Mouse (Mus musculus) cerebellum, adult 11 months (tissue): Measurements from ENCODE around the gene Sox4.

ENCODE experiments used
- DNase-seq: peaks from one replicate; pipeline ENCODE4 v3.0.0; 2022

Gene Sox4

DNA sequence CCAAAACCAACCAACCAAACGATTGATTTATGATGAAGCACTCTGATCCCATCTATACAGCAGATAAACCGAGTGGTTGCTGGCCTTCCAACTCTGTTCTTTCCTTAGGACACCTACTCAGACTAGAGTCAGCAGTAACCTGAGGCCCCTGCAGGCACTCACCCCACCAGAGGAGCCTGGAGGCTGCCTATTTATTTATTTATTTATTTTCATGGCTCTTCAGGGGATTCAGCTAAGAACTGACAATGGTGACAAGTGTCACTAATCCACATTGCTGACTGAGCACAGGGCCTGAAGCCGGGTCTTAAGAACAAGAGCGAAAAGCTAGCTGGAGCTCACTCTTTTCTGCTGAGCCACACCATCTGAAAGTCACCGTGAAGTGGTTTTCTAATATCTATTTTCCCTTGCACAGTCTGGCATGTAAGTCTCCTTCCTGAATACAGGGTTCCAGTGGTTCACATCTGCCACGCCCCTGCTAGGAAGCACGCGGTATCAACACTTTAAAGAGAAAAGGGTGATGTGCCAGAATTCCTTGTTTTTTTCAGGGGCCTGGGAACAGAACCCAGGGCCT, 6.9 kb downstream of the Sox4 start:
- DNase-seq, result no peak

DNA sequence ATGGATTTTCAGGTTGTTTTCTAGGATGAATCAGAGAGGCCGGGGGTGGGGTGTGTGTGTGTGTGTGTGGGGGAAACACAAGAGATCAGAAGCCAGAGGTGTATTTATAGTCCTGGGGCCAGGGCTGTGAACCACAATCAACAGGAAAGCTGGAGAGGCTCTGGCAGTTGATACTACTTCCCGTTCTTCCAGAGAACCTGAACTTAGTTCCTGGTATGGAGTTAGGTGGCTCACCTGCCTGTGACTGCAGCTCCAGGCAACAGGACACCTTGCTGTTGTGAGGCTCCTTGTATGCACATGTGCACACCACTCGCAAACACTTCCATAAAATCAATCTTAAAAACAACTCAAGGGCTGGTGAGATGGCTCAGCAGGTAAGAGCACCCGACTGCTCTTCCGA, 7.8 kb downstream of the Sox4 start:
- DNase-seq, result no peak

DNA sequence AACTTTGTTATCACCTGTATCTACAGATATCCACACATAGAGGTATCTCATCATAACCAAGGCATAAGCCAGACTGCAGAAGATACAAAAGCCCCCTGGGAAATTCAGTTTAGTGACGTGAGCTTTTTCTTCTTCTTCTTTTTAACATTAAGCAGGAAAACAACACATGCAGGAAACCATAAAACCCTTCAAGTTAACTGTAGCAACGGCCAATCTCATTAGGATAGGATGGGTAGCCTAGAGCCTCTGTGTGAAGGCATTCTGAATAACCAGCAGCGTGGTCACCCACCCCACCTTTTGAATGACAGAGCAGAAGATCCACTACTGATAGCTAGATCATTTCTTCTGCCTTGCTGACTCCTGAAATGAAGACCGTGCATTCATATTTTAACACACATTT, 10.6 kb downstream of the Sox4 start:
- no peak for DNase-seq

DNA sequence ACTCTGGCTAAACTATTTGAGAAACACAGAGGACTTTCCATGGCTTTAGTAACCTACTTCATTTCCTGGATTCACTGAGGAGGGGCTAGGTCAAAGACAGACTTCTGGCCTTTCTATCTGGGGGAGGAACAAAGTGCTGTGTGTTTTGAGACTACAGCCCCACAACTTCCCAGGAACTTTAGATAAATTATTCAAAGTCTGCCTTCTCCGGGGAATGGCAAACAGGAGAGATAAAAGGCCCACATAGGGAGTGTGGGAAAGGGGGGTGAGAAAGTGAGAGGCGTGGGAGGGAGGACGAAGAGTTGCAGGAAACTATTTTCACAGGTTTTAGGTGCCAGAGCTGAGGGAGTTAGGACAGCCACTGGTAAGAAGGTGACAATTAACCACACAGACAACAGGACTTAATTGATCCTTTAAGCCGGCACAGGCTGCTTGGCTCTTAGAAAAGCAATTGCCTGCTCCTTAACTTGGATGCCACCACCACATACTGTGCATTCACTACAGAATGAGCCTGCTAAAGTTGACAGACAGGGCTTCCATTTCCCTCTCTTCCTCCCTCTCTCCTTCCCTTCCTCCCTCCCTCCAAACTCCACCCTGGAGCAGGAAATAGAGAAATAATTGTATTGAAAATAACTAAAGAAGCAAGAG, 11.4 kb downstream of the Sox4 start:
- no peak for DNase-seq

DNA sequence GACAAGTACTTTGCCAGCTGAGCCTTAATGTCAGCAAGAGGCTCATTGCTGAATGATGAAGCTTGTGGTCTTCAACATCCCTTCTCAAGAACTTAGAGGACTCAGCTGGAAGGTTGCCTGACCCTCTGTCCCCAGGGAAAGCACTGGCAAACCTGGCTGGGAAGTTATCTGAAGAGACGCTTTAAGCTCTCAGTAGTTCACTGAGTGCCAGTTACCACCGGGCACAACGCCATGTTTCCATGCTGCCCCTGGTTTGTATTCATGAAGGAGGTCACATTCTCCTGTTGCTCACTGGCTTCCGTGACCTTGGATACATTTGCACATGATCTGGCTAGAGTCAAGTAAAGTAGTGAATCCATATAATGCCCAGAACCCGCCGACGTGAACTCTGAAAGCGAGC, 20.1 kb downstream of the Sox4 start:
- DNase-seq, result no peak

DNA sequence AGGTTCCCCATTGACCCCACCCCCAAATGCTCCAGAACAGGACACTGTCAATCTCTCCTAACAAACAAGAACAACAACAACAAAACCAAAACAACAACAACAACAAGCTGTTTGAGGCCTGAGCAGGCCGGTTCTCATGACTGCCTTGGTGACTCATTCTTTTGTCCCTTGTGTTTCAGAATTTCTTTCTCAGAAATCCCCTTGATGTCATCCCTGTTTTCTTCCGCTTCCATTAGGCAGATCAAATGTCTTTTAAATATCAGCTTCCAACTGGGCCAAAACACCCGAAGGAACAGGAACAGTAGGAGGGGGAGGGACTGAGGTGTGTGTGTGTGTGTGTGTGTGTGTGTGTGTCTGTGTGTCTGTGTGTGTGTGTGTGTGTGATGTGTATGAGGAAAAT, 21.7 kb downstream of the Sox4 start:
- DNase-seq, result no peak

DNA sequence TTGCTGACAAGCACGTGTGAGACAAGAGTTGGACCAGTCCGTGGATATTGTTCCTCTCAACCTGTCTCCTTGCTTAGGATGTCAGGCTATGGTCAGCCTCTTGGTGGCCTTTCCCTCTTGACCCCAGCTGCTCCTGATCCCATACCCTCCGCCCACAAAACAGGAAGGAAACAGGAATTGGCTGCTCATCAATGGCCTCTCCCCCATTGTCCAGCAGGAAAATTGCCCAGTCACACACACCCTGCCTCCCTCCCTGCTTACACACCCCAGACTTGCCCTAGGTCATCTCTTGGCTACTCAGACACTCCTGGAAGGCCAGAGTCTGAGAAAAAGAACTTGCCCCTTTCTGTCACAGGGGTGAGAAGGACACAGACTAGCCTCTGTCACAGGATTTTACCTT, 22.2 kb downstream of the Sox4 start:
- DNase-seq, result no peak

DNA sequence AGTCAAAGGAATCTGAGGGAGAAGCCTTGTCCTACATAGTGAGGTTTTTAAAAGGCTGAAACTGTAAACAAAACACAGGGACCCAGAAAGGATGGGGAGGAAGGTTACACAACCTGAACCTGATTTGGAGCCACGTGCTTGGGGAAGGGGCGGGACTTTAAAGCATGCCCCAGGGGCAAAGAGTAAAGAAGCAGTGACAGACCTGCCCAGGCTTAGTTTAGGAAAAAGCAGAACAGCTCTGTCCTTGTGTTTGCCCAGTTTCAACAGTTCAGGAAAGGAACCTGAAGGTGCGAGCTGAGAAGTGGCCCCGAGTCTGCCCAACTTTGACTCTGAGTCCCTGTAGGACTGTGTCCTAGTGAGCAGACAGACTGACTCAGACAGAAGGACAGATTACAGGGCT, 23.1 kb downstream of the Sox4 start:
- DNase-seq, result no peak

DNA sequence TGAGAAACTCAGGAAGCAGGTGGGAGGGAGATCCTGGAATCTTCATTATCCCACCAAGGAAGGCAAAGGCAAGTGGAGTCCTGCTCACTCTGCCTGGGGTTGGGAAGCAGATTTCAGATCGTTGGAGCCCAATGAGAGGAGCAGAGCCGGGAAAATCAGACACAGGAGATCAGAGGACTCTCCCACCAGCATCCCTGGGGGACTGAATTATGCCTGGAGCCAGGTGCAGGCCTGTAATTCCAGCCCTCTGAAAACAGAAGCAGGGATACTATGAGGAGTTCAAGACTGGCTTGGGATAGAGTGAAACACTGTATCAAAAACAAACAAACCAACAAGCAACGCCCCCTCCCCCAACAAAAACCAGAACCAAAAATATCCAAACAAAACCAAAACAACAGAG, 23.6 kb downstream of the Sox4 start:
- DNase-seq, result no peak

DNA sequence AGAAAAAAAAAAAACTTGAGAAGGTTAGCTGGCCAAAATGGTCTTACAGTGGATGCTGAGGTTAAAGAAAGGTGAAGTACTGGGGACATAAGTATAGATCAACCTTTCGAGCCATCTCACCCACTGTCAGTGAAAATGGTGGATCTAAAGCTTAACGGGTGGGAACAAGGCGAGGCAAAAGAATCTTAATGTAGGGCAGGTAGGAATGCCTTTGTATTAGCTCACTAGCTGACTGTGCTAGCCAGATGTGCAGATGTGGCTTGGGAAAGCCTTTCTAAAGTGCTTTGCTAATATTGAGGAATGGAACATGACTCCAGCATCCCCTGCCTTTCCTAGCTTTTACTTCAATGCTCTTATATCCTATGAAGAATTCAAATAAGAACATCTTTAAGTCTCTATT, 30.4 kb downstream of the Sox4 start:
- no peak for DNase-seq

DNA sequence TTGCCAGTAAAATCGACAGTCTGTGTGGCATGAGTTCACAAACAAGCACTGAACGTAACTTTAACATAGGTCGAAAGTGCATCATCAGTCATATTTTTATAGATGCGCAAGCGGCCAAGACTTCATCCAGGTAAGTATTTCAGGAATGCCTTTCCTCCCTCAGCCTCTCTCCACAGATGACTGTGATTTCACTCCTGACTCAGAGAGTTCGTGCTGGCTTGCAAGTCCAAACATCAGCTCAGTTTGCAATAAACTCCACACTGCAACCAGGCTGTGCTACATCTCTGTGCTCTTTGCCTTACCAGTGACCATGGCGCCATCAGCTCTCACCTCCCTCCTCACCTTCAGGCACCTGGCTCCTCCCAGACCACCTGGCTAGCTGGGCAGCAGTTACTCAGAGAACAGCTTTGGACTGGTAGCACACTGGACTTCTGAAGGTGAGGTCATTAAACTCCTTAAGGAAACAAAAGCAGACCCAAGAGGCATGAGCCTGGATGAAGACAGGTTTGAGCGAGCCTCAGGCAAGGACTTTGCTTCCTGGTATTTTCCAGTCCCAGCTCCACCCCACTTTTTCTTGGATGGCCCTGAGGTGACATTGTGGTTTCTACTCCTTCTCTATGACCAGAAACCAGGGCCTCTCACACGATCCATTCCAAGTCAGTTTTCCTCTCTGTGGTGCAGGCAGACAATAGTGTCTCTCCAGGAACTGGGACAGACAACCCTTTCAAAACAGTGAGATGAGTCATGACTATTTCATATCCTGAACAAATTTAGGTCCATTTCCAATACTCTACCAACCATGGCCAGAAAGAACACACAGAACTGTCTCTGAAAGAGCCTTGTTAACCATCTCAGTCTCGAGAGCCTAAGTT, 35.9 kb downstream of the Sox4 start:
- no peak for DNase-seq

DNA sequence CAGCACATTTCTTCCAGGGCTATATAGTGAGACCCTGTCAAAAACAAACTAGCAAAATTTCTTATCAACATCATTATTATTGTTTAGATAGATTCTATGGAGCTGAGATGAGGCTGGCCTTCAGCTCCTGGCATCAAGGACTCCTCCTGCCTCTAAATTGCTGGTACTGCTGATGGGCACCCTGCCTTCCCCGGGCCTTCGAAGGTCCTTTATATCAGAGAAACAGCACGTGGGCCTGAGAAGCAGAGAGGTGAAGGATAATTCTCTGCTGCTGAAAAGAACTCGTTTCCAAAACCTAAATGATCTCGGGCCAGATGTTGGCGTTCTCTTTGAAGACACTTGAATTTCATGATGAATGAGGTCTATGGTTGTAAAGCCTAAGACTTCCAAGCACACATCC, 39.9 kb downstream of the Sox4 start:
- no peak for DNase-seq

DNA sequence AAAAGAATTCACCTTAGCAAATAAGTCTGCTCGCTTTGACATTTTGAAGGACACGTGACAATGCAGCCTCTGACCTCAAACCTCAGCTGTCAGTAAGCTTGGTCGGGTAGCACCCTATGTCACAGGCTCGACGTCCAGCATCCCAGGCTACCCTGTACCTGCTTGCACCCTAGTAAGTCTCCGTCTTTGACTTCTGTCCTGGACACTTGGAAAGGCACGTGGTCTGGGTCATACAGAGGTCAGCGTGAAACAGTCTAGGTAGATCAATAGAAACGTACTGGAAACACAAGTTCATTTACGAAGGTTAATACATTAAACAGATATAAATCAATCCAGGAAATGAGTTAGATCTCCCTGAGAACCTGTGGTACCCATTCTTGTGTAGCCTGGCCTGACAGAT, 46.5 kb downstream of the Sox4 start:
- no peak for DNase-seq
